Mouse (Mus musculus): ENCODE measurements around the gene Ddx19b. TPM values are rescaled to one million over a fixed set of nuclear protein-coding genes. Genes with fewer than 3 reads are reported as not detected.

Ddx19b gene
- polyA plus RNA-seq, 1 experiment = 5.6 TPM

- no peak for TF ChIP-seq MAX (IDR thresholded peaks at IDR 0.05)
- TF ChIP-seq CEBPB (IDR thresholded peaks at IDR 0.05; ENCODE audit: low read depth) = no peak
- no peak for TF ChIP-seq MYOG (IDR thresholded peaks at IDR 0.05; ENCODE audit: control insufficient read depth, extremely low read depth, insufficient read length)
- no peak for TF ChIP-seq USF1 (IDR thresholded peaks at IDR 0.05; ENCODE audit: low read depth)
- no peak for TF ChIP-seq MYOD1 (IDR thresholded peaks at IDR 0.05; ENCODE audit: control insufficient read depth, insufficient read length, low read depth)
- no peak for TF ChIP-seq FOSL1 (IDR thresholded peaks at IDR 0.05; ENCODE audit: insufficient read depth, low read length, poor library complexity, severe bottlenecking)
- TF ChIP-seq CTCF (IDR thresholded peaks at IDR 0.05; ENCODE audit: control insufficient read depth, insufficient read depth, insufficient read length) = no peak
- H3K4me3 ChIP-seq (ENCODE audit: insufficient read depth, poor library complexity, severe bottlenecking) = no peak overlapping the region
- no peak overlapping the region for H3ac ChIP-seq (ENCODE audit: control insufficient read depth, insufficient read length, low read depth)
- H3K79me3 ChIP-seq (ENCODE audit: low read depth) = no peaks in the 10 kb centered on the region
- H3K79me2 ChIP-seq (ENCODE audit: control insufficient read depth, insufficient read depth) = no peaks in the 10 kb centered on the region
- peaks cover 99% of the 10 kb centered on the region for H3K36me3 ChIP-seq (ENCODE audit: control insufficient read depth, insufficient read depth)
- no peaks in the 10 kb centered on the region for H3K27me3 ChIP-seq (ENCODE audit: control insufficient read depth, insufficient read depth, insufficient read length)
These were observed 17.6 kb upstream of the Ddx19b start for GRCm38 (mm10) chr8:111049106-111049505.

GRCm38 (mm10) chr8:111048694-111049093, 17.1 kb upstream of the Ddx19b start:
- Histone ChIP-seq H3K36me3 (ENCODE audit: control insufficient read depth, insufficient read depth) (peaks cover 99% of the 10 kb centered on the region), H3ac (ENCODE audit: control insufficient read depth, insufficient read length, low read depth) (no peak overlapping the region), H3K4me3 (ENCODE audit: insufficient read depth, poor library complexity, severe bottlenecking) (no peak overlapping the region), H3K27me3 (ENCODE audit: control insufficient read depth, insufficient read depth, insufficient read length) (no peaks in the 10 kb centered on the region), H3K79me2 (ENCODE audit: control insufficient read depth, insufficient read depth) (no peaks in the 10 kb centered on the region), H3K79me3 (ENCODE audit: low read depth) (no peaks in the 10 kb centered on the region)
- no peak for TF ChIP-seq USF1 (IDR thresholded peaks at IDR 0.05; ENCODE audit: low read depth)
- TF ChIP-seq MYOD1 (IDR thresholded peaks at IDR 0.05; ENCODE audit: control insufficient read depth, insufficient read length, low read depth) = no peak
- TF ChIP-seq MYOG (IDR thresholded peaks at IDR 0.05; ENCODE audit: control insufficient read depth, extremely low read depth, insufficient read length) = no peak
- TF ChIP-seq CTCF (IDR thresholded peaks at IDR 0.05; ENCODE audit: control insufficient read depth, insufficient read depth, insufficient read length) = no peak
- TF ChIP-seq MAX (IDR thresholded peaks at IDR 0.05) = no peak
- TF ChIP-seq FOSL1 (IDR thresholded peaks at IDR 0.05; ENCODE audit: insufficient read depth, low read length, poor library complexity, severe bottlenecking) = no peak
- no peak for TF ChIP-seq CEBPB (IDR thresholded peaks at IDR 0.05; ENCODE audit: low read depth)

GRCm38 (mm10) chr8:111044003-111044734, 12.6 kb upstream of the Ddx19b start:
- Histone ChIP-seq H3K27me3 (ENCODE audit: control insufficient read depth, insufficient read depth, insufficient read length) (no peaks in the 10 kb centered on the region), H3K79me2 (ENCODE audit: control insufficient read depth, insufficient read depth) (peaks cover 8% of the 10 kb centered on the region), H3ac (ENCODE audit: control insufficient read depth, insufficient read length, low read depth) (no peak overlapping the region), H3K79me3 (ENCODE audit: low read depth) (no peaks in the 10 kb centered on the region), H3K36me3 (ENCODE audit: control insufficient read depth, insufficient read depth) (peaks cover 99% of the 10 kb centered on the region), H3K4me3 (ENCODE audit: insufficient read depth, poor library complexity, severe bottlenecking) (no peak overlapping the region)
- TF ChIP-seq MYOG (IDR thresholded peaks at IDR 0.05; ENCODE audit: control insufficient read depth, extremely low read depth, insufficient read length) (no peak), FOSL1 (IDR thresholded peaks at IDR 0.05; ENCODE audit: insufficient read depth, low read length, poor library complexity, severe bottlenecking) (no peak), CEBPB (IDR thresholded peaks at IDR 0.05; ENCODE audit: low read depth) (no peak), MYOD1 (IDR thresholded peaks at IDR 0.05; ENCODE audit: control insufficient read depth, insufficient read length, low read depth) (no peak), MAX (IDR thresholded peaks at IDR 0.05) (no peak), CTCF (IDR thresholded peaks at IDR 0.05; ENCODE audit: control insufficient read depth, insufficient read depth, insufficient read length) (no peak), USF1 (IDR thresholded peaks at IDR 0.05; ENCODE audit: low read depth) (no peak)

GRCm38 (mm10) chr8:111042546-111042945, 11.0 kb upstream of the Ddx19b start:
- H3K27me3 ChIP-seq (ENCODE audit: control insufficient read depth, insufficient read depth, insufficient read length) = no peaks in the 10 kb centered on the region
- TF ChIP-seq MYOD1 (IDR thresholded peaks at IDR 0.05; ENCODE audit: control insufficient read depth, insufficient read length, low read depth) (no peak), MYOG (IDR thresholded peaks at IDR 0.05; ENCODE audit: control insufficient read depth, extremely low read depth, insufficient read length) (no peak), CTCF (IDR thresholded peaks at IDR 0.05; ENCODE audit: control insufficient read depth, insufficient read depth, insufficient read length) (no peak), FOSL1 (IDR thresholded peaks at IDR 0.05; ENCODE audit: insufficient read depth, low read length, poor library complexity, severe bottlenecking) (no peak), CEBPB (IDR thresholded peaks at IDR 0.05; ENCODE audit: low read depth) (no peak), USF1 (IDR thresholded peaks at IDR 0.05; ENCODE audit: low read depth) (no peak), MAX (IDR thresholded peaks at IDR 0.05) (no peak)
- H3K36me3 ChIP-seq (ENCODE audit: control insufficient read depth, insufficient read depth) = peaks cover 99% of the 10 kb centered on the region
- H3K79me3 ChIP-seq (ENCODE audit: low read depth) = peaks cover 5% of the 10 kb centered on the region
- no peak overlapping the region for H3ac ChIP-seq (ENCODE audit: control insufficient read depth, insufficient read length, low read depth)
- no peak overlapping the region for H3K4me3 ChIP-seq (ENCODE audit: insufficient read depth, poor library complexity, severe bottlenecking)
- peaks cover 23% of the 10 kb centered on the region for H3K79me2 ChIP-seq (ENCODE audit: control insufficient read depth, insufficient read depth)

GRCm38 (mm10) chr8:111036591-111036990, 5.0 kb upstream of the Ddx19b start:
- peaks cover 61% of the 10 kb centered on the region for H3K79me2 ChIP-seq (ENCODE audit: control insufficient read depth, insufficient read depth)
- H3K36me3 ChIP-seq (ENCODE audit: control insufficient read depth, insufficient read depth) = peaks cover 58% of the 10 kb centered on the region
- no peak overlapping the region for H3K4me3 ChIP-seq (ENCODE audit: insufficient read depth, poor library complexity, severe bottlenecking)
- no peak overlapping the region for H3ac ChIP-seq (ENCODE audit: control insufficient read depth, insufficient read length, low read depth)
- no peaks in the 10 kb centered on the region for H3K27me3 ChIP-seq (ENCODE audit: control insufficient read depth, insufficient read depth, insufficient read length)
- peaks cover 36% of the 10 kb centered on the region for H3K79me3 ChIP-seq (ENCODE audit: low read depth)
- TF ChIP-seq USF1 (IDR thresholded peaks at IDR 0.05; ENCODE audit: low read depth) = no peak

- peak overlapping the region; percentile 84 for H3K4me3 ChIP-seq (ENCODE audit: insufficient read depth, poor library complexity, severe bottlenecking)
These were observed 2.7 kb upstream of the Ddx19b start for GRCm38 (mm10) chr8:111034276-111034675.

More at GRCm38 (mm10) chr8:111034276-111034675, 2.7 kb upstream of the Ddx19b start:
- Histone ChIP-seq H3ac (ENCODE audit: control insufficient read depth, insufficient read length, low read depth) (peak overlapping the region; percentile 92), H3K27me3 (ENCODE audit: control insufficient read depth, insufficient read depth, insufficient read length) (no peaks in the 10 kb centered on the region), H3K79me3 (ENCODE audit: low read depth) (peaks cover 36% of the 10 kb centered on the region), H3K36me3 (ENCODE audit: control insufficient read depth, insufficient read depth) (peaks cover 35% of the 10 kb centered on the region), H3K79me2 (ENCODE audit: control insufficient read depth, insufficient read depth) (peaks cover 54% of the 10 kb centered on the region)
- no peak for TF ChIP-seq FOSL1 (IDR thresholded peaks at IDR 0.05; ENCODE audit: insufficient read depth, low read length, poor library complexity, severe bottlenecking)
- no peak for TF ChIP-seq MYOD1 (IDR thresholded peaks at IDR 0.05; ENCODE audit: control insufficient read depth, insufficient read length, low read depth)
- no peak for TF ChIP-seq MAX (IDR thresholded peaks at IDR 0.05)
- TF ChIP-seq MYOG (IDR thresholded peaks at IDR 0.05; ENCODE audit: control insufficient read depth, extremely low read depth, insufficient read length) = no peak
- no peak for TF ChIP-seq CTCF (IDR thresholded peaks at IDR 0.05; ENCODE audit: control insufficient read depth, insufficient read depth, insufficient read length)
- TF ChIP-seq CEBPB (IDR thresholded peaks at IDR 0.05; ENCODE audit: low read depth) = no peak
- no peak for TF ChIP-seq USF1 (IDR thresholded peaks at IDR 0.05; ENCODE audit: low read depth)
